Mouse (Mus musculus): ENCODE measurements around the gene Spem2. TPM values are rescaled to one million over a fixed set of nuclear protein-coding genes. Genes with fewer than 3 reads are reported as not detected.
A peak's percentile ranks its signal among the peaks of the same experiment; 100 is the strongest.

The Spem2 gene
- polyA plus RNA-seq, 1 experiment from 2014 or later, result not detected

DNA sequence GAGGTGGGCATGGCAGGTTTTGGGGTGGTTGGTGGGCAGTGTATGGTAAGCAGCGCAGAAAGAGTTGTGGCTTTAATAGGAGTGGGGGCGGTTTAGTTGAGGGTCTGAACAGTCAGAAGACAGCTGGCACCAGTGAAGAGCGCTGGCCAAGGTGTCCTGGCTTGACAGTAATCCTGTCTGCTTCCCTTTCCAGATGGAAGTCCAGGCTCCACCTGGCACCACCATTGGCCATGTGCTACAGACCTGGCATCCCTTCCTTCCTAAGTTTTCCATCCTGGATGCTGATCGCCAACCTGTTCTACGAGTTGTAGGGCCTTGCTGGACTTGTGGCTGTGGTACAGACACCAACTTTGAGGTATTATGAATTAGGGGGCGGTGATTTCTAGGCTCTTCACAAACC is 29.8 kb upstream of the Spem2 start:
- peaks cover 37% of the 10 kb centered on the region for H3K36me3 ChIP-seq (replicated peaks; ENCODE audit: insufficient read depth, low read length)
- peaks cover 61% of the 10 kb centered on the region for H3K4me1 ChIP-seq (ENCODE audit: insufficient read depth)
- H3K4me3 ChIP-seq (ENCODE audit: low read depth, low read length), result no peak overlapping the region
- no peak overlapping the region for H3K9ac ChIP-seq (replicated peaks)
- no peaks in the 10 kb centered on the region for H3K27me3 ChIP-seq (ENCODE audit: insufficient read depth, low read length)
- DNase-seq (no peak), ATAC-seq (no peak)
- WGBS (ENCODE audit: insufficient replicate concordance), result 95% methylated on average over 6 of the region's 6 CpGs
- H3K9me3 ChIP-seq (ENCODE audit: low read length), result no peaks in the 10 kb centered on the region
- no peak for TF ChIP-seq EP300 (IDR thresholded peaks at IDR 0.05; ENCODE audit: low read depth)
- no peak overlapping the region for H3K27ac ChIP-seq (ENCODE audit: low read depth)
- H3K4me2 ChIP-seq (ENCODE audit: low read depth, low read length), result peak overlapping the region; percentile 92

- Histone ChIP-seq H3K4me2 (ENCODE audit: low read depth, low read length) (peak overlapping the region; percentile 92), H3K4me3 (ENCODE audit: low read depth, low read length) (peak overlapping the region; percentile 89), H3K9me3 (ENCODE audit: low read length) (no peaks in the 10 kb centered on the region), H3K27me3 (ENCODE audit: insufficient read depth, low read length) (no peaks in the 10 kb centered on the region), H3K27ac (ENCODE audit: low read depth) (peak overlapping the region; percentile 97), H3K4me1 (ENCODE audit: insufficient read depth) (peaks cover 56% of the 10 kb centered on the region), H3K36me3 (replicated peaks; ENCODE audit: insufficient read depth, low read length) (peaks cover 33% of the 10 kb centered on the region), H3K9ac (replicated peaks) (peak overlapping the region; percentile 92)
- WGBS (ENCODE audit: insufficient replicate concordance), result 8% methylated on average over 37 of the region's 37 CpGs
- peak; percentile 66 for DNase-seq
- peak; percentile 32 for ATAC-seq
- TF ChIP-seq CTCF (IDR thresholded peaks at IDR 0.05; ENCODE audit: low read depth) (no peak), EP300 (IDR thresholded peaks at IDR 0.05; ENCODE audit: low read depth) (no peak)
Measured at GRCm38 (mm10) chr11:69846738-69847688, 28.7 kb upstream of the Spem2 start.

DNA sequence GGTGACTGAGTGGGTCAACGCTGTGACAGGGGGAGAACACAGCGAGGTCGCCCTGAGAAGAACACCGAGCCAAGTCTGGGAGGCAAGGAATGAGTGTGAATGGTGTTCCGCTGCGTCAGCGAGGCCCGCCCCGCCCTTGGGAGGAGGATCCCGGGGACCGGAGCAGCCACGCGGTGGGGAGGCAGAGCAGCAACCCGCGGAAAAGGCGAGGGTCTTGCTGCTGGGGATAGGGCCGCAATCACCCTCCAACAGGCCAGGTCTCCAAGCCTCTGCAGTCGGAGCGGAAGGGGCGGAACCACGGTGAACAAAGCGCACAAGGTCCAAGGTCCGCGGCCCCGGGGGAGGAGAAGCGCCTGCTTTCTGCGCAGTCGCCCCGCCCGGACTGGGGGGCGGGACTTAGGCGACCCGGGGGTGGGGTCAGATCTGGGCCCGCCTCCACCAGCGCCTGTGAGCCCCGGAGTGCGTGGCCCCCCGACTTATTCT is 28.0 kb upstream of the Spem2 start, which contains the start of gene Plscr3:
TSS of gene Plscr3 (plus strand) at position 179 of the 483 bp plus-strand sequence.
- Histone ChIP-seq H3K9ac (replicated peaks) (peak within 1 kb of the TSS; percentile 92), H3K4me1 (ENCODE audit: insufficient read depth) (peaks cover 51% of the 10 kb centered on the region), H3K9me3 (ENCODE audit: low read length) (no peaks in the 10 kb centered on the region), H3K4me3 (ENCODE audit: low read depth, low read length) (peak within 1 kb of the TSS; percentile 89), H3K27ac (ENCODE audit: low read depth) (peak within 1 kb of the TSS; percentile 97), H3K27me3 (ENCODE audit: insufficient read depth, low read length) (no peaks in the 10 kb centered on the region), H3K4me2 (ENCODE audit: low read depth, low read length) (peak within 1 kb of the TSS; percentile 92), H3K36me3 (replicated peaks; ENCODE audit: insufficient read depth, low read length) (peaks cover 25% of the 10 kb centered on the region)
- TF ChIP-seq EP300 (IDR thresholded peaks at IDR 0.05; ENCODE audit: low read depth) (0 out of 2 replicates have a peak, but pooled peaks have one; percentile 45), CTCF (IDR thresholded peaks at IDR 0.05; ENCODE audit: low read depth) (no peak)
- ATAC-seq (peak; percentile 92), DNase-seq (peak; percentile 95)
- WGBS (ENCODE audit: insufficient replicate concordance), result under 1% methylated on average over 38 of the region's 38 CpGs

DNA sequence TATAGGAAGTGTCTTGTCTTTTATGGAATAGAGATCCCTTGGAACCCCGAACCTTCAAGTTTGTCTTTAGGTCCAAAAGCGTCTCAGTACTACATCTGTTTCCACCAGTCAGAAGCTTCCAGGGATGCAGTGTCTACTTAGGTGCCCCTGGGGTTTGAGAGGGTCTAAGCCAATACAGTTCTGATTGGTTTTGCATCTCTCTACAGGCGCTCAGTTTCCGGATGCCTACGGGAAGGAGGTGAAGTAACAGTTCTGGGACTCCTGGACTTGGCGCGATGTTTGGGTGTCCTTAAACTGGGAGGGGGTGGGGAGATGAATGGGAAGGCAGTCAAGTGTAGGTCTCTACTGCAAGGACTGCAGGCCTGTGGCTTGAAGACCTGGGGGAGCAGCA is 20.4 kb upstream of the Spem2 start:
- WGBS (ENCODE audit: insufficient replicate concordance), result under 1% methylated on average over 7 of the region's 7 CpGs
- peaks cover 49% of the 10 kb centered on the region for H3K4me1 ChIP-seq (ENCODE audit: insufficient read depth)
- ATAC-seq (0 out of 2 replicates have a peak, but pooled peaks have one; percentile 4), DNase-seq (no peak)
- no peaks in the 10 kb centered on the region for H3K9me3 ChIP-seq (ENCODE audit: low read length)
- peak overlapping the region; percentile 79 for H3K9ac ChIP-seq (replicated peaks)
- peak overlapping the region; percentile 93 for H3K27ac ChIP-seq (ENCODE audit: low read depth)
- peak overlapping the region; percentile 99 for H3K4me2 ChIP-seq (ENCODE audit: low read depth, low read length)
- TF ChIP-seq EP300 (IDR thresholded peaks at IDR 0.05; ENCODE audit: low read depth), result no peak
- no peak for TF ChIP-seq CTCF (IDR thresholded peaks at IDR 0.05; ENCODE audit: low read depth)
- H3K4me3 ChIP-seq (ENCODE audit: low read depth, low read length), result peak overlapping the region; percentile 71
- 0 out of 2 replicates have a peak, but pooled peaks cover 2% of the 10 kb centered on the region for H3K36me3 ChIP-seq (replicated peaks; ENCODE audit: insufficient read depth, low read length)
- H3K27me3 ChIP-seq (ENCODE audit: insufficient read depth, low read length), result peaks cover 34% of the 10 kb centered on the region

GRCm38 (mm10) chr11:69837952-69838713 is 19.9 kb upstream of the Spem2 start, which contains the start of gene Tmem256:
TSS of gene Tmem256 (plus strand) at chr11:69838514.
- H3K9ac ChIP-seq (replicated peaks), result peak within 1 kb of the TSS; percentile 79
- peaks cover 39% of the 10 kb centered on the region for H3K27me3 ChIP-seq (ENCODE audit: insufficient read depth, low read length)
- no peaks in the 10 kb centered on the region for H3K9me3 ChIP-seq (ENCODE audit: low read length)
- DNase-seq, result peak; percentile 95
- peak within 1 kb of the TSS; percentile 71 for H3K4me3 ChIP-seq (ENCODE audit: low read depth, low read length)
- WGBS (ENCODE audit: insufficient replicate concordance), result under 1% methylated on average over 34 of the region's 34 CpGs
- H3K36me3 ChIP-seq (replicated peaks; ENCODE audit: insufficient read depth, low read length), result 0 out of 2 replicates have a peak, but pooled peaks cover 2% of the 10 kb centered on the region
- H3K4me1 ChIP-seq (ENCODE audit: insufficient read depth), result peaks cover 51% of the 10 kb centered on the region
- peak within 1 kb of the TSS; percentile 93 for H3K27ac ChIP-seq (ENCODE audit: low read depth)
- ATAC-seq, result peak; percentile 92
- H3K4me2 ChIP-seq (ENCODE audit: low read depth, low read length), result peak within 1 kb of the TSS; percentile 99
- no peak for TF ChIP-seq CTCF (IDR thresholded peaks at IDR 0.05; ENCODE audit: low read depth)
- TF ChIP-seq EP300 (IDR thresholded peaks at IDR 0.05; ENCODE audit: low read depth), result peak; percentile 74; the same call in 1 of the 2 replicates

Data from liver, postnatal 0 days (tissue).